Comparison of ENCODE assay signal across 9 mouse cellular contexts in the genomic region with DNA sequence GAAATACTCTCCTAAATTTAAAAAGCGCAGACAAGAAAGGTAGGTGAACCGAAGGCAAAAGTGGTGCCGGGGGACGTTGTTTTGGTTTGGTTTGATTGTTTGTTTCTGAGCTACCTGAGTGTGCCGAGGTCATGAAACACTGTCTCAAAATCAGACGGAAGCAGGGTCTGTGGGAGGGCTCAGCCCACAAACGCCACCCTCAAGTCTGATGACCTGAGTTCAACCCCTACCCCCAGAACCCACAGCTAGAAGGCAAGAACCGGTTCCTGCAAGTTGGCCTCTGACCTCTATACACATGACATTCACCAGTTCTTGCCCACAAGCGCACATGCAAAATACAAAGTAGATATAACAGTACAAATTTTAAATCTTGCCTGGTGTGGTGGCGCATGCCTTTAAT. TPM values are rescaled to one million over a fixed set of nuclear protein-coding genes. Genes with fewer than 3 reads are reported as not detected.
DNase-seq lines count a peak whose midpoint lies in the region; ATAC-seq and TF ChIP-seq lines count a peak whose summit lies in the region.
"Had no signal": no experiment of that assay in that cellular context is flagged by ENCODE, and none has a peak within 500 bp of the region (broad histone marks: within the 10 kb centered on the region; RNA-seq: fewer than 3 reads in every experiment).

No protein-coding gene starts in this region.

- H3K4me1 ChIP-seq in kidney, embryonic 15.5 days, result peaks cover 19% of the 10 kb centered on the region
- H3K4me1 ChIP-seq in kidney, embryonic 14.5 days (ENCODE audit: control insufficient read depth, insufficient read depth, low read length), result no peaks in the 10 kb centered on the region
- H3K4me1 ChIP-seq in neural tube, embryonic 13.5 days (replicated peaks), result peaks cover 5% of the 10 kb centered on the region; the same call in 1 of the 2 replicates
- 0 out of 2 replicates have a peak, but pooled peaks cover 2% of the 10 kb centered on the region for H3K4me1 ChIP-seq in stomach, postnatal 0 days (replicated peaks; ENCODE audit: control insufficient read depth, insufficient read depth)

- peak; percentile 23 for DNase-seq in cerebellum, adult 9-11 months
- no peak for DNase-seq in cerebellum, postnatal 4 days (ENCODE audit: low spot score in 2 of 2)
- DNase-seq in neural tube, embryonic 10.5 days (ENCODE audit: extremely low spot score, low spot score), result no peak
- DNase-seq in stomach, postnatal 0 days (ENCODE audit: low spot score), result no peak
- DNase-seq in layer of hippocampus, postnatal 25 days (ENCODE audit: extremely low spot score in 1 of 2, low spot score in 1 of 2), result no peak

- TF ChIP-seq EP300 in stomach, postnatal 0 days (optimal IDR thresholded peaks at IDR 0.05), result no peak

- no peak for ATAC-seq in kidney, embryonic 15.5 days (replicated peaks; ENCODE audit: low FRiP score)
- ATAC-seq in kidney, embryonic 14.5 days (ENCODE audit: low FRiP score, low TSS enrichment), result no peak
- ATAC-seq in neural tube, embryonic 13.5 days (ENCODE audit: low read depth), result no peak
- ATAC-seq in stomach, postnatal 0 days (ENCODE audit: low FRiP score, low TSS enrichment), result no peak

- H3K9ac ChIP-seq in kidney, embryonic 15.5 days, result no peak overlapping the region
- no peak overlapping the region for H3K9ac ChIP-seq in kidney, embryonic 14.5 days (ENCODE audit: low read depth, low read length)
- no peak overlapping the region for H3K9ac ChIP-seq in neural tube, embryonic 13.5 days
- H3K9ac ChIP-seq in stomach, postnatal 0 days (ENCODE audit: low read length), result peak overlapping the region; percentile 18; the same call in 1 of the 2 replicates
- H3K9ac ChIP-seq: midbrain, embryonic 12.5 days had no signal

- peak overlapping the region; percentile 38 for H3K4me2 ChIP-seq in kidney, embryonic 15.5 days
- H3K4me2 ChIP-seq in kidney, embryonic 14.5 days (replicated peaks; ENCODE audit: low read depth, low read length), result no peak overlapping the region
- peak overlapping the region; percentile 33 for H3K4me2 ChIP-seq in neural tube, embryonic 13.5 days
- H3K4me2 ChIP-seq in stomach, postnatal 0 days (replicated peaks; ENCODE audit: low read depth), result peak overlapping the region; percentile 39
- H3K4me2 ChIP-seq: midbrain, embryonic 12.5 days had no signal

- no peak overlapping the region for H3K27ac ChIP-seq in kidney, embryonic 15.5 days
- no peak overlapping the region for H3K27ac ChIP-seq in kidney, embryonic 14.5 days (ENCODE audit: low read depth, low read length)
- no peak overlapping the region for H3K27ac ChIP-seq in neural tube, embryonic 13.5 days (replicated peaks)
- no peak overlapping the region for H3K27ac ChIP-seq in stomach, postnatal 0 days (replicated peaks)
- H3K27ac ChIP-seq: midbrain, embryonic 12.5 days had no signal

- H3K9me3 ChIP-seq in kidney, embryonic 15.5 days (replicated peaks), result no peaks in the 10 kb centered on the region
- H3K9me3 ChIP-seq in kidney, embryonic 14.5 days (ENCODE audit: control insufficient read depth, low read length), result no peaks in the 10 kb centered on the region
- H3K9me3 ChIP-seq in neural tube, embryonic 13.5 days, result no peaks in the 10 kb centered on the region
- H3K9me3 ChIP-seq in stomach, postnatal 0 days (ENCODE audit: control insufficient read depth, low read length), result no peaks in the 10 kb centered on the region
- H3K9me3 ChIP-seq: midbrain, embryonic 12.5 days had no signal

- H3K4me3 ChIP-seq in kidney, embryonic 15.5 days (replicated peaks), result no peak overlapping the region
- no peak overlapping the region for H3K4me3 ChIP-seq in kidney, embryonic 14.5 days (ENCODE audit: low read length)
- no peak overlapping the region for H3K4me3 ChIP-seq in neural tube, embryonic 13.5 days
- H3K4me3 ChIP-seq in stomach, postnatal 0 days (ENCODE audit: low read depth, low read length), result peak overlapping the region; percentile 12; the same call in 1 of the 2 replicates
- H3K4me3 ChIP-seq: midbrain, embryonic 12.5 days had no signal

- no peaks in the 10 kb centered on the region for H3K36me3 ChIP-seq in kidney, embryonic 15.5 days
- no peaks in the 10 kb centered on the region for H3K36me3 ChIP-seq in kidney, embryonic 14.5 days (ENCODE audit: control insufficient read depth, insufficient read depth, low read length)
- no peaks in the 10 kb centered on the region for H3K36me3 ChIP-seq in neural tube, embryonic 13.5 days
- H3K36me3 ChIP-seq in stomach, postnatal 0 days (ENCODE audit: control insufficient read depth, insufficient read depth, low read length), result no peaks in the 10 kb centered on the region
- H3K36me3 ChIP-seq: midbrain, embryonic 12.5 days had no signal

- WGBS in kidney, embryonic 15.5 days, result 71% methylated on average over 10 of the region's 10 CpGs
- WGBS in kidney, embryonic 14.5 days, result 70% methylated on average over 10 of the region's 10 CpGs
- WGBS in neural tube, embryonic 13.5 days, result 86% methylated on average over 10 of the region's 10 CpGs
- 69% methylated on average over 10 of the region's 10 CpGs for WGBS in stomach, postnatal 0 days

- no peak for TF ChIP-seq CTCF in stomach, postnatal 0 days (IDR thresholded peaks at IDR 0.05; ENCODE audit: low read depth)

- no peaks in the 10 kb centered on the region for H3K27me3 ChIP-seq in kidney, embryonic 15.5 days
- no peaks in the 10 kb centered on the region for H3K27me3 ChIP-seq in kidney, embryonic 14.5 days (ENCODE audit: control insufficient read depth, insufficient read depth, low read length)
- H3K27me3 ChIP-seq in neural tube, embryonic 13.5 days, result no peaks in the 10 kb centered on the region
- no peaks in the 10 kb centered on the region for H3K27me3 ChIP-seq in stomach, postnatal 0 days (ENCODE audit: control insufficient read depth, insufficient read depth, low read length)
- H3K27me3 ChIP-seq: midbrain, embryonic 12.5 days had no signal

RNA-seq across cellular contexts. Expression of a gene that starts 43.0 kb away (rescaled TPM):
- 57.7 and 59.9 TPM in 2 replicates for polyA plus RNA-seq in kidney, embryonic 15.5 days (2015; fragmentation: Nextera tagmentation; extraction: Ambion mirVana)
- 42.2 and 59.3 TPM in 2 replicates for polyA plus RNA-seq in kidney, embryonic 14.5 days (2014; fragmentation: Nextera tagmentation; extraction: Ambion mirVana)
- polyA plus RNA-seq in neural tube, embryonic 13.5 days (2015; fragmentation: Nextera tagmentation; extraction: Ambion mirVana), result 50.2 and 54.0 TPM in 2 replicates
- 23.4 and 25.1 TPM in 2 replicates for polyA plus RNA-seq in stomach, postnatal 0 days (2015; fragmentation: Nextera tagmentation; extraction: Ambion mirVana)
- 100 to 1,000 TPM; 132 to 139 TPM for total RNA-seq in layer of hippocampus, postnatal 25 days (2021)
